Mouse (Mus musculus) urinary bladder, postnatal 36 days (tissue): ENCODE results near the gene Gm904.
"Not testable (repeated sequence)": the region's sequence is repeated elsewhere in the genome, so short reads cannot be mapped to it uniquely, and the experiment has no call there.

Experiments used
- DNase-seq, 2 experiments: peaks; one replicate each; pipeline ENCODE4 v3.0.0; 2022; ENCODE audit warnings: low spot score in 2 of 2, mixed read lengths in 1 of 2

Gm904 gene

GRCm38 (mm10) chr13:50642928-50643327 lies at the start of gene Gm904:
Gene Gm904 (plus strand): TSS chr13:50643228.
- not testable (repeated sequence) for DNase-seq

GRCm38 (mm10) chr13:50648771-50649170 lies 5.7 kb downstream of the Gm904 start:
- DNase-seq: not testable (repeated sequence)
